In the genomic region with DNA sequence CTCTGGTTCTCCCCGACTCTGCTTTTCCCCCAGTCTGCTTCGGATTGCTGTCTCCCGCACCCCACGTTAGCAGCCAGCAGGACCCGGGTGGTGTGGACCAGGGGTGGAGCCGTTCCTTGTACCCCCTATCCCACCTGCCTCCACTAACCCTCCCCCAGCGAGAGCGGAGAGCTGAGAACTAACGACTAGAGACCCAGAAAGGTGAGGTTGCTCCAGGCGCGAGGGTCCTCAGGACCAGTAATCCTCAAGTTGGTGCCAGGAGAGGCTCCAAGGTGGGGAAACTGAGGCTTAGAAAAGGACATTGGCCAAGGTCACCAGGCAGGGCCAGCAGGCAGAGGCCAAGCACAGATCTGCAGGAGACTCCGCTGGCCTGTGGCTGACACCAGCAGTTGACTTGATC, we compare ENCODE assay signal across 9 mouse cellular contexts. TPM values are rescaled to one million over a fixed set of nuclear protein-coding genes. Genes with fewer than 3 reads are reported as not detected.
DNase-seq lines count a peak whose midpoint lies in the region; ATAC-seq and TF ChIP-seq lines count a peak whose summit lies in the region.
"Had no signal": no experiment of that assay in that cellular context is flagged by ENCODE, and none has a peak within 500 bp of the region (broad histone marks: within the 10 kb centered on the region; RNA-seq: fewer than 3 reads in every experiment).

No protein-coding gene starts in this region.

- TF ChIP-seq CTCF in left cerebral cortex, adult 2 months (IDR thresholded peaks at IDR 0.05) = no peak
- no peak for TF ChIP-seq CTCF in olfactory bulb, adult 2 months (IDR thresholded peaks at IDR 0.05; ENCODE audit: insufficient read depth, low read depth, low read length)

- peak overlapping the region; percentile 19; the same call in 1 of the 2 replicates for H3K4me3 ChIP-seq in left cerebral cortex, adult 2 months
- H3K4me3 ChIP-seq in forebrain, embryonic 10.5 days = peak overlapping the region; percentile 67
- H3K4me3 ChIP-seq in limb, embryonic 13.5 days = peak overlapping the region; percentile 54
- peak overlapping the region; percentile 15; the same call in 1 of the 2 replicates for H3K4me3 ChIP-seq in olfactory bulb, adult 2 months (ENCODE audit: insufficient read depth, low read depth, low read length)

- H3K4me2 ChIP-seq in limb, embryonic 13.5 days (replicated peaks) = peak overlapping the region; percentile 95

- no peaks in the 10 kb centered on the region for H3K9me3 ChIP-seq in forebrain, embryonic 10.5 days
- H3K9me3 ChIP-seq in limb, embryonic 13.5 days = no peaks in the 10 kb centered on the region

- peaks cover 99% of the 10 kb centered on the region for H3K27me3 ChIP-seq in forebrain, embryonic 10.5 days (ENCODE audit: poor library complexity, severe bottlenecking)
- peaks cover 89% of the 10 kb centered on the region for H3K27me3 ChIP-seq in limb, embryonic 13.5 days

- no peak for DNase-seq in left cerebral cortex, adult 2 months (ENCODE audit: extremely low spot score in 1 of 2, low spot score in 2 of 2)
- no peak for DNase-seq in left cerebral cortex, postnatal 4 days
- peak; percentile 37 for DNase-seq in forebrain, embryonic 10.5 days (ENCODE audit: extremely low spot score, low spot score)
- no peak for DNase-seq in right cerebral cortex, postnatal 4 days
- DNase-seq in layer of hippocampus, adult 9-10 months (ENCODE audit: low spot score) = no peak
- no peak for DNase-seq in left cerebral cortex, postnatal 36 days (ENCODE audit: low spot score in 2 of 2)
- DNase-seq: cerebellum, adult 9-10 months had no signal

- no peak for TF ChIP-seq POLR2A in olfactory bulb, adult 2 months (IDR thresholded peaks at IDR 0.05; ENCODE audit: insufficient read depth, low read depth, low read length)

- H3K36me3 ChIP-seq in forebrain, embryonic 10.5 days (replicated peaks) = no peaks in the 10 kb centered on the region
- H3K36me3 ChIP-seq in limb, embryonic 13.5 days = no peaks in the 10 kb centered on the region

- intact Hi-C loops in left cerebral cortex, adult 2 months (cut with DNase I) = loop anchor here (5.0 kb wide), 1 partner anchor 75 kb away; no protein-coding TSS in a partner anchor
- intact Hi-C loops in left cerebral cortex, postnatal 4 days (cut with DNase I) = no loop called here
- intact Hi-C loops in left cerebral cortex, postnatal 36 days (cut with DNase I) = loop anchor here (5.0 kb wide), 1 partner anchor 715 kb away; the partner anchor contains the start of gene Sec14l4

- peaks cover 27% of the 10 kb centered on the region for H3K4me1 ChIP-seq in forebrain, embryonic 10.5 days
- H3K4me1 ChIP-seq in limb, embryonic 13.5 days = peaks cover 17% of the 10 kb centered on the region
- H3K4me1 ChIP-seq in olfactory bulb, adult 2 months (ENCODE audit: control insufficient read depth, insufficient read depth, low read length) = peaks cover 14% of the 10 kb centered on the region

- no peak for ATAC-seq in limb, embryonic 13.5 days (ENCODE audit: low FRiP score, low read depth)

- WGBS in forebrain, embryonic 10.5 days = 1% methylated on average over 12 of the region's 12 CpGs
- WGBS in limb, embryonic 13.5 days = 1% methylated on average over 11 of the region's 12 CpGs
- WGBS in olfactory bulb, adult 2 months = 8% methylated on average over 12 of the region's 12 CpGs

- H3K9ac ChIP-seq in limb, embryonic 13.5 days = no peak overlapping the region

- no peak overlapping the region for H3K27ac ChIP-seq in left cerebral cortex, adult 2 months
- 0 out of 2 replicates have a peak overlapping the region, but pooled peaks have one; percentile 30 for H3K27ac ChIP-seq in forebrain, embryonic 10.5 days
- H3K27ac ChIP-seq in limb, embryonic 13.5 days = no peak overlapping the region
- no peak overlapping the region for H3K27ac ChIP-seq in olfactory bulb, adult 2 months (ENCODE audit: insufficient read depth, low read depth, low read length)

RNA-seq across cellular contexts. Expression of gene Cabp7, which starts 0.7 kb away (rescaled TPM):
- total RNA-seq in left cerebral cortex, adult 2 months (2021) = 10 to 100 TPM; 15.6 to 22.7 TPM
- 1 to 10 TPM; 2.2 to 4.3 TPM for total RNA-seq in left cerebral cortex, postnatal 4 days (2021)
- 0.15 TPM in 1 of 2 replicates, not detected in the other for polyA plus RNA-seq in forebrain, embryonic 10.5 days (2016; fragmentation: Nextera tagmentation; extraction: Ambion mirVana)
- 0.13 and 0.23 TPM in 2 replicates for polyA plus RNA-seq in limb, embryonic 13.5 days (2015; fragmentation: Nextera tagmentation; extraction: Ambion mirVana)
- not detected in 2 replicates for polyA plus RNA-seq in olfactory bulb, adult 2 months (2012; ENCODE audit: insufficient read depth, insufficient read length, low replicate concordance, missing spikeins)
- 10 to 100 TPM; 16.4 to 22.0 TPM for total RNA-seq in left cerebral cortex, postnatal 36 days (2021)

RNA-seq across cellular contexts. Expression of gene Zmat5, which starts 42.8 kb away (rescaled TPM):
- 10 to 100 TPM; 31.1 to 33.9 TPM for total RNA-seq in left cerebral cortex, adult 2 months (2021)
- 10 to 100 TPM; 24.9 to 31.3 TPM for total RNA-seq in left cerebral cortex, postnatal 4 days (2021)
- 76.8 and 79.6 TPM in 2 replicates for polyA plus RNA-seq in forebrain, embryonic 10.5 days (2016; fragmentation: Nextera tagmentation; extraction: Ambion mirVana)
- 63.4 and 65.3 TPM in 2 replicates for polyA plus RNA-seq in limb, embryonic 13.5 days (2015; fragmentation: Nextera tagmentation; extraction: Ambion mirVana)
- not detected in 2 replicates for polyA plus RNA-seq in olfactory bulb, adult 2 months (2012; ENCODE audit: insufficient read depth, insufficient read length, low replicate concordance, missing spikeins)
- 10 to 100 TPM; 31.8 to 32.9 TPM for total RNA-seq in left cerebral cortex, postnatal 36 days (2021)

RNA-seq across cellular contexts. Expression of gene Uqcr10, which starts 43.1 kb away (rescaled TPM):
- 100 to 1,000 TPM; 362 to 374 TPM for total RNA-seq in left cerebral cortex, adult 2 months (2021)
- total RNA-seq in left cerebral cortex, postnatal 4 days (2021) = 100 to 1,000 TPM; 253 to 282 TPM
- polyA plus RNA-seq in forebrain, embryonic 10.5 days (2016; fragmentation: Nextera tagmentation; extraction: Ambion mirVana) = 648 and 652 TPM in 2 replicates
- 662 and 692 TPM in 2 replicates for polyA plus RNA-seq in limb, embryonic 13.5 days (2015; fragmentation: Nextera tagmentation; extraction: Ambion mirVana)
- 1,259 TPM in 1 of 2 replicates, not detected in the other for polyA plus RNA-seq in olfactory bulb, adult 2 months (2012; ENCODE audit: insufficient read depth, insufficient read length, low replicate concordance, missing spikeins)
- total RNA-seq in left cerebral cortex, postnatal 36 days (2021) = 100 to 1,000 TPM; 360 to 388 TPM

Comparison
In these comparisons a context has a peak if more than half of its experiments do, and no peak if none do; other contexts are left out.
1. H3K4me3 ChIP-seq: peak in every context shown above with its lines; median percentile 67 in forebrain, embryonic 10.5 days; 54 in limb, embryonic 13.5 days; 19 in left cerebral cortex, adult 2 months; 15 in olfactory bulb, adult 2 months.